Mouse (Mus musculus) lung, postnatal 36 days (tissue): Measurements from ENCODE around the gene Mrtfb.

ENCODE experiments used
- DNase-seq: peaks from one replicate; pipeline ENCODE4 v3.0.0; 2022; ENCODE audit warnings: mixed read lengths

The Mrtfb gene

DNA sequence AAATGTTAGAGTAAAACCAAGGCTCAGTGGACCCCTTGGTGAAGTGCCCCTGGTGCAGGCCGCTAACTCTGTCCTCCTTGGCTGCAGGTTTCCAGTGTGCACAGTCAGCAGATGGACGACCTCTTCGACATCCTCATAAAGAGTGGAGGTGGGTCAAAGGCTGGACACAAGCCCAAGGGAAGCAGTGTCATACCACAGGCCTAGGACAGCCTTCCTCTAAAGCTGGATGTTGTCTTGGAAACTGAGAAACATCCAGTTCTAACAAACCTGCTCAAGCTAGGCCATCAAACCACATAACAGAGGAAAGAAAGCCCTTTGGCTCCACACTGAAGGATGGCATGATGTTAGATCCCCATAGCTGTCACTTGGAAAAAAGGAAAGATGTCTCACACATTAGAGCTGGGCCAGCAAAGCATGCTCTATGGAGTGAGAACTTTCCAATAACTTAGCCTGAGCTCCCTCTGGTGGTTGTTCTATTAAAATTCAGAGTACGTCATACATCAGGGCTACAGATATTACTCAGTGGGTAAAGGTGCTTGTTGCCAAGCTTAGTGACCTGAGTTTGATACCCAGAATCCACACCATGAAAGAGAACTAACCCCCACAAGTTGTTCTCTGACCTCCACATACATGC is 153.4 kb downstream of the Mrtfb start:
- DNase-seq: peak; percentile 87

DNA sequence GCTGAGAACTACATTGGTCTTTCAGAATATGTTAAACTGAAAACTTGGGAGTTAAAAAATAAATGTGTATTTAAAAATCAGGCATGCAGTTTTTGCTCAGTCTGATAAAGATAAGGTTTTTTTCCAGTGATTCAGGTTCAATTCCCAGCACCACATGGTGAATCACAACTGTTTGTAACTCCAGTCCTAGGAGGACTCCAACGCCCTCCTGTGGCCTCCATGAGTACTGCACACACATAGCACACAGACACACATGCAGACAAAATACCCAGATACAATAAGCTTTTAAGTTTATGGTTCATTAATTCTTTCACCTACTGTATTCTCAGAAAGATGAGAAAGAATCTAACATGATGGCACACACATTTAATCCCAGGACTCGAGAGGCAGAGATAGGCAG is 154.5 kb downstream of the Mrtfb start:
- DNase-seq: no peak

DNA sequence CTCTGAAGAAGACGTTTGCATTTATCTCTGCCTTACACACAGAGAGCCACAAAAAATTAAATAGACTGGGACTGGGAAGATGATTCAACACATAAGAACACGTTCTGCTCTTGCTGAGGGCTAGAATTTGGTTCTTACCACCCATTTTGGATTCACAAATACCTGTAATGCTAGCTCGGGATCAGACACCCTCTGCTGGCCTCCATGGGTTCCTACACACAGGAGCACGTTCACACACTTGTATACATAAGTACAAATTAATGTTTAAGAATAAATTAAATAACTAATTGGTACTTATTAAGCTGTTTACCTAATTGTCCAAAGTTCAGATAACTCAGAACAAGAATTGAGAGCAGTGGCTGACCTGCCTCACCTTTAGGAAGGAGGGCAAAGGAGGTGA is 155.2 kb downstream of the Mrtfb start:
- DNase-seq: no peak

DNA sequence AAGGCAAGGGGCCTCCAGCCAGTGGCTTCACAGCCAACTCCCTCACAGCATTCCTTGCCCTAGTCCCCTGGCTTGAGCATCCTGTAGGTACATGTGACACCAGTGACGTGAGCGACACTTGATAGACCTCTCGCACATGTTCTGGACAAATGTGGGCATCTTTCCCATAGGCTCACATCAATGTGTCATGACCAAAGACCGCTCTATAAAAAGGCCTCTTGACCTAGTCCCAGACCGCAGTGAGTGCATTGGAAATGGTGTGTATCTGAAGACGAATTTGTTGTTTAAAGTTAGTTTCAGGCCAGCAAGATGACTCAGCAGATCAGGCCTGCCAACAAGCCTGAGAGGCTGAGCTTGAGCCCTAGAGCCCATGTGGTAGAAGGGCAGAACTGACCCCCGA is 158.3 kb downstream of the Mrtfb start:
- DNase-seq: peak; percentile 26

DNA sequence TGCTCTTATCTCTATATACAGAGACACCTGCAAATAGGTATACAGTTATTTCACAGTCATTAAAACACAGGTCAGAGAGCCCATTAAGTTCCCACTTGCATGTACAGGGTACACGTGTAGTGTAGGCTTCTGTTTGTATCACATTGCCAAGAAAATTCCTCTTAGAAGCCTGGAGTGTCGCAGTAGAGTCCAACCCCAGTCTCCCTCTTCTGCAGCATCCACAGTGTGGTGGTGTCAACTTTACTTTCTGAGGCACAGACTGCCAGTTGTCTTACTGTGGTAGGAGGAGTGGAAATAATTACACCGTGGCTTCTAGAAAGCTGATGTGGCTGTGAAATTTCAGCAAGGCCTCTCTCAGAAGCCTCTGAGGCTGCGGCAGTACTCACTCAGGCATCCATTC is 158.7 kb downstream of the Mrtfb start:
- no peak for DNase-seq

DNA sequence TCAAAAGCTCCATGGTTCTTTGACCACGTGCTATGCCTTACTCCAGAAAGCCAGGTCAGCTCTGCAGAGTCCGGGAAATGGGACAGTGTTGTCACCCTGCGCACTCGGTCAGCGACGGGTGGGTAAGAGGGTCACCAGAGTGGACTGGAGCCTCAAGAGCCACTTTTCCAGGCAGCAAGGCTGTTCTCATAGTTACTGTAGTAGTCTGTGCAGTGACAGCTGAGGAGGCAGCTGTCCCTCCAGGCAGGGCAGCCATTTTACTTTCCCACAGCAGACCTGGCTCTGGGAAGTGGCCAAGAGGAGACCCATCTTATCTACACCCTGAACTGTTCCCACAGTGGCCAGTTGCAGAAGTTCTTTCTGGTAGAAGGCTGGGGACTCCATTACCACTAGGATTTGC is 159.2 kb downstream of the Mrtfb start:
- no peak for DNase-seq

DNA sequence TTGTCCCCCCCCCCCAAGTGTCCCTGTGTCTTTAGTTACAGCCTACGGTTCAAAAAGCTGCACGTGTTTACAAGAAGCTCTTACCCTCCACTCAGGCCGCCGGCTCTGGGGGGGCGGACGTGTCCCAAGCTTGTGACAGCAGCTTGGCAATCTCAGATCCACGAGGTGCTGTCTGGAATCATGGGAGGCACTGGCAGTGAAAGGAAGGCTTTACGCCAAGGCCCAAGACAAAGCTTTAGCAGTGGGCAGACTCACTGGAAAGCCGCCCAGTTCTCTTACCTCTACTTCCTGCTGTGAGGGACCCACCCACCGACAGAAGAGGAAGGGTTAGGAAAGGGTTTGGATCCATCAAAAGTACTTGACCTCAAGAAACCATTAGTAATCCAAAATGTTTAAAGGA is 160.2 kb downstream of the Mrtfb start:
- peak; percentile 79 for DNase-seq

DNA sequence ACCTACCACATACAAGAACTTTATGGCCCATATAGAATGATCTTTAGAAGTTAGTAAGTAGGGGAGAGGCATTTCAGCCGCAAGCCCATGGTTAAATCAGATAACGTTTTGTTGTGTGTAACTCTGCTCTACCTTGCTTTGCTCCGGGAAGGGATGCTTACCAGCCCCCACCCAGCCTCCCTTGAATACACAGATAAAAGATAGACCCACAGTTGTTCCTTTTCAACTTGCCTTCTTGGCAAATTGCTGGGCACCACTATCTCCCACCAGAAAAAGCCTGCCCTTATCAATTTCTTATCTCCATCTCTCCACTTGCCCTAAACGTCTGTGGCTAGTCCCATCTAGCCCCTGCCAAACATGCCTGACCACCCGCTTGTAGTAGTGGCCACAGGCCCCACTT is 161.6 kb downstream of the Mrtfb start:
- no peak for DNase-seq

DNA sequence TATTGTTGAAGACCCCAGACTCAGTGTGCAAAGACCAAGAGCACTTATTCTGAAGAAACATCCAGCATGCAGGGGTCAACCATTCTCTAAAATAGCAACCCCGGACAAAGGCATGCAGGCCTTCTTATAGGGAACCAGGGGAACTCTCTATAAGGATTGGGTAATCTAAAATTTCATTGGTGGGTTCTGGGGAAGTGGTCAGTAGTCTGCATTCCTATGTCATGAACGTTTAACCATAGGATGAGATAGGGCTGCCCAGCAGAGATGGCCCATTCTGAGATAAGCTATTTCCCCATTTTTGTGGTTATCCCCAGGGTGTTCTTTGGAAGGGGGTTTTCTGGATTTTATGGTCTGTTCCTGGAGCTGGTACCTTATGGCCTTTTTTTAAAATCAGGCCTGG is 163.5 kb downstream of the Mrtfb start:
- DNase-seq: no peak

DNA sequence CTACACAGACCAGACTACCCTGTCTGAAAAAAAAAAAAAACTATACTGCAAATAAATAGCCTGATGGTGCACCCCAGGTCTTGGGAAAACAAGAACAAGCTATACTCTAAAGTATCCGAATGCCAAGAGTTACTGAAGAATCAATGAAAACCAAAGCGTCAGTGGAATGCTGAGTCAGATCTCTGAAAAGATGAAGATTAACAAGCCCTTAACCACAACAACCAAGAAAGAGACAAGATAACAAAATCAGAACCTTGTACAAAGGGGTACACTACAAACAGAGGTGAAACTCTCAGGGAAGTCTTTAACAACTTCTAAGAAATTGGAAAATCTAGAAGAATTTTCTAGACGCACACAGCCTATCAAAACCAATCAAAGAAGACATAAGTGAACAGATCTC is 166.2 kb downstream of the Mrtfb start:
- DNase-seq: no peak

DNA sequence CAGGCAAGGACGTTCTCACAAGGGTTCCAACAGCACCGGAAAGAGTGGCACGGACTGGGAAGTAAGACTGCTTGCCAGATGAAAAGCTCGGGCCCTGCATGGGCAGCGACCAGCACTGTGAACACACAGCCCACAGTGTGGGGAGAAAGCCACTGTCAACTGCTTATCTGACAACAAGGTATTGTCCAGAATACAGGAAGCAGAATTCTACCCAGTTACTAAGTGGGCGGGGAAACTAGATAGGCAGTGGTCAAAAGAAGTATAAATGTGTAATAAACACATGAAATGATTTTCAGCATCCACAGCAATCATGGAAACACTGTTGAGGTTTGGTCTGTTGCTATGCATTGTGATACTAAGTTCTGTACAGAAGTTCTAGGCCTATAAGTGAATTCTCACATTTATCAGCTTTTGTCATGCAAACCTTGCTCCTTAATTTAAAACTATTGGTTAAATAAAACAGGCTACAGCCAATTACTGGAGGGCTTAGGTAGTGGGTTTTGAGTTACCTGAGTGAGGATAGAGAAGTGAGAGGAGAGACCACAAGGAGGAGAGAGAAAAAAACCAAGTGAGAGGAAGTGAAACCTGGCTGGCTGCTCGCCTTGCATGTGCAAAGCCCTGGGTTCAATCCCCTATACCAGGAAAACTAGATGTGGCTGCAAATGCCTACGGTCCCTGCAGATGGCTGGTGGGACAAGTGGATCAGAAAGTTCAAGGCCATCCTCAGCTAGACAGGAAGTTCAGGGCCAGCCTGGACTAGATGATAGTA is 167.5 kb downstream of the Mrtfb start:
- DNase-seq: peak; percentile 28

DNA sequence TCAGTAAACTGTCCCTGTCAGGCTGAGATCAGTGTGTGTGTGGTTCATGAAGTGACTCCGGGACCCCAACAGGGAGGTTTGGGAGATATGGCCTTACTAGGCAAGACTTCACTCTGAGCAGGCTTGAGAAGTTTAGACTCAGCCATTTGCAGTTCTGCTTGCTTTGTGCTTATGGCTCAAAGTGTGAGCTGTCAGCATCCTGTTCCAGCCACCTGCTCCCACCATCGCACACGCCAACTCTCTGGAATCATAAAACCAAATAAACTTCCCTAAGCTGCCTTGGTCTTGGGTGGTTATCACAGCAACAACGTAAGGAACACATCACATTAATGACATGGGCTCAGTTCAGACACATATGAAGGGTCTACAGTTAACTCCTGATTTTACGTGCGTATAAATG is 169.5 kb downstream of the Mrtfb start:
- no peak for DNase-seq

DNA sequence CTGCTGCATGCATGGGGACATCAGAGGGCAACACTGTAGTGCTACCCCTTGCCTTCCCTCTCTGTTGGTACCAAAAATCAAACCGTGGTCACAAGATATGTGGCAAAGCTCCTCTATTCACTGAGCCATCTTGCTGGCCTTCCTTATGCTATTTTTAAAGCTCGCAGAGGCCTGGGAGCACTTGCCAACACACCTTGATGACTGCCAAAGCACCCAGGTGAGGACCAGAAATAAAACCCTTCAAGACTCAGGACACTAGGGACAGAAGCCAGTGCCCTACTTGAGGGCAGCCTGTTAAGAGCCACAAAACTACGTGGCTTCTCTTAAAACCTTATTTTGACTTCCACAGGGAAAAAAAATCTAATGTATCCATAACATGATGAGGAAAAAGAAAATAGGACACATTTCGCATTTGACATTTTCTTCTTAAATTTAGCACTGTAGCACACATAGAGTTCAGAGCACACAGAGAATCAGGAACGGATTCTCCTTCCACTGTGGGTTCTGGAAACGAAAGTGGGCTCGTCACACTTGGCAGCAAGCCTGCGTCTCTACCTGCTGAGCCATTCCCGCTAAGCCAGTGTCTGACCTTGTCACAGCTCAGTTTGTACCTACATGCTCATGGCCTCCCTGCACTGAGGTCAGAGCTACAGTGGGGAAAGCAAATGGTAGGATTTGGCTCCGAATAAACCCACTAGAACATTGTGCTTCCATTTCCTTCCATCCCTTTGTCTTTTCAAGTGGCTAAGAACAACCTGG is 170.7 kb downstream of the Mrtfb start:
- DNase-seq: peak; percentile 18

DNA sequence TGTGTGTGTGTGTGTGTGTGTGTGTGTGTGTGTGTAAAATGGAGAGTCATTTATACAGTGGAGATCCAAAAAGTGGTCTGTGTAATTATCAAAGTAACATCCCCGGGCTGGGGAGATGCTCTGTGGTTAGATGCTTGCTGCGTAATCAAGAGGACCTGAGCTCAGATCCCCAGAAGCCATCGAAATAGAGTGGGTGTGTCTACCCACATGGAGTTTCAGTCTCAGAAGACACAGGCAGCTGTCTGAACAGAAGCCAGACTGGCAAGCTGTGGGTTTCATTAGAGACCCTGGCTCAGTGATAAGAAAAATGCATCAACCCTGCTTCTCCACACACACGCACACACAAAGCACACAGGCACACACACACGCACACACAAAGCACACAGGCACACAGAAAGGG is 171.8 kb downstream of the Mrtfb start:
- DNase-seq: no peak

DNA sequence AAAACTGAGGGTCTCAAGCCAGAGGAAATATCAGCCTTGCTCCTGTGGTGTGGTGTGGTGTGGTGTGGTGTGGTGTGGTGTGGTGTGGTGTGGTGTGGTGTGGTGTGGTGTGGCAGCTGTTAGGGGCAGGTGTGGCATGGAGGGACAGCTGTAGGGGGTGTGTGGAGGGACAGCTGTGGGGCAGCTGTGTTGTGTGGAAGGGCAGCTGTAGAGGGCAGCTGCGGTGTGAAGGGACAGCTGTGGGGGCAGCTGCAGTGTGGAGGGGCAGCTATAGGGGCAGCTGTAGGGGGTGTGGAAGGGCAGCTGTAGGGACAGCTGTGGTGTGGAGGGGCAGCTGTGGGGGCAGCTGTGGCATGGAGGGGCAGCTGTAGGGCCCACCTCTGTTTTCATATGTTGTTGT is 172.5 kb downstream of the Mrtfb start:
- no peak for DNase-seq

DNA sequence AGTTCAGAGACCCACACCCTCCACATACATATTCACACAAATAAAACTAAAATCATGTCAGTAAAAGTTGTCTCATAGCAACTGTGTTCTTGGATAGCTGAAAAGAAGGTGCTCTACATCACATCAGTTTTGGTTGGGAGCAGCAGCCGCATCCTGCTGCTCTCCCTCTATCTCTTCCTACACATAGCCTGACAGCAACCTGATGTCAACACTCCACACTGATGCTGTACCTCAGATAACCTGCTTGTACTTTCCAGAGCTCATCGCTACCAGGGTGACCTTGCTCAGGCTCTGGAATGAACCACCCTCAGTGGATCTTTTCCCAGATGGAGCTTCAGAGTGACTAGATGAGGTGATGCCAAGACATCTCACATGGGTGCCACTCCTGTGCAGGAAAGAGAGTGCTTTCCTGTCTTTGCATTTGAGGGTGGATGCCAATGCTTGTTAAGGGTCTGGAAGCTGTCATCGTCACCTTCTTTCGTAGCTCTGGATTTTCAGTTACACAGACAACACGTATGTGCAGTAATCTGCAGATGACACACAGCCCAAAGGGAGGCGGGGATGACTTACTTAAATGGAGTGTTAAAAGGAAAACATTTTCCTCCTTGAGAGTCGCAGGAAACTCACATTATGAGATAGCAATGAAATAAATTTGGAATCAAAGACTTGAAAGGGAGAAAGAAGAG is 173.8 kb downstream of the Mrtfb start:
- DNase-seq: no peak

DNA sequence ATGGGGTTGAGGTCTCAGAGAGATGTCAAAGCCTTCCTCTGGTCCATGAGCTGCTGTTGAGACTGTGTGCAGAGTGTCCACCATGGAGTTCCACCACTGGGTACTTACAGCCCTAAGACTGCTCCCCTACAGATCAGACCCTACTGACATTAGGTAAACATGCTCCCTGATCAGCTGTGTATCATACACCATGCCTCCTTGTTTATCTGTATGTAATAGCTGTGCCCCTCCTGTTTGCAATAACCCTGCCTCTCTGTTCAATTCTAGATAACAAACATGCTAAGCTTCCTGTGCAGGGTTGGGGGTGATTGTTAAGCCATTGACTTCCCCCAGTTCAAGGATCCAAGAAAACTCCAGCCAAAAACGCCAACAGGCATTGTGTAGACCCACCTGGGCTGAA is 174.7 kb downstream of the Mrtfb start:
- no peak for DNase-seq

DNA sequence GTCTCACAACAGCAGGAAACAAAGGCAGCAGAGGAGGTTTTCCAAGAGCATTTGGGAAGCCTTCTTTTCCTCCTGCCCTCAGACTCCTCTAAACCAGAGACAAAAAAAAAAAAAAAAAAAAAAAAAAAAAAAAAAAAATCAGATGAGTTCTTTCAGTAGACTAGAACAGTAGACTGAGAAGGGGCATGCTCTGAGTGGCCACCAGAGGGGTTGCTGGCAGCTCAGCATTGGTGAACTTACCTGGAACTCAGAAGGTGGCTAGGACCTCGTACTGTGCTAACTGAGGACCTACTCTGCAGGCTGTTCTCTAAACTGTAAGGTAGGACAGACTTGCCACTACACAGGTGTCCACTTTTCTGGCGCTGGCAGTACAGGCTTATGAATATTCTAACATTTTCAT is 179.3 kb downstream of the Mrtfb start:
- DNase-seq: no peak

DNA sequence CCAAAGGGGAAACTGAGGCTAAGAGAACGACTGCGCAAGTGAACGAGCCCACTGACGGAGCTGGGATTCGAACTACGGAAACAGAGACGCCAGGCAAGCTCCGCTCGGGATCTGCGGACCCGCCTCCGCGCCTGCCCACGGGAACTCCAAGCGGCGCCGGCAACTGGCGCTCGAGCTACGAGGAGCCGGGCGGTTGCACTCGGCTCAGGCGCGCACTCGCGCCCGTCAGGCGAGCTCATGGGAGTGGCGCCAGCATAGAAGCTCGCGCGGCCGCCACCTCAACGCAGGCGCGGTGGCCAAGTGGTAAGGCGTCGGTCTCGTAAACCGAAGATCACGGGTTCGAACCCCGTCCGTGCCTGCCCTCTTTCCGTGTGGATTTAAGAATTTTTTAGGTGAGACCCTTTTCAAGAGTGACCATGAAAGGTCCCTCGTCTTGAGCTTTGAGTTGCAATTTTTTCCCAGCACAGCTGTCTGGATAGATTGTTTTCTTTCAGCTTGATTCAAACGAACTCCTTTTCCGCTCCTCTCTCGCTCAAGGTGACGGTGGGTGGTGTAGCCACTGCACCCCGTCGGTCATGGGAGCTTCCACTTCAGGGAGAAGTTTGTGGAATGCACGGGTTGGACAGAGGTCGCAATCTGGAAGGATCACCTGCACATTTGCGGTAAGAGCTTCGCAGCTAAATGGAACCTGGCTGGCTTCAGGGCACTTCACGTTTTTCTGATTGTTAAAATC is 180.9 kb downstream of the Mrtfb start:
- DNase-seq: peak; percentile 97

DNA sequence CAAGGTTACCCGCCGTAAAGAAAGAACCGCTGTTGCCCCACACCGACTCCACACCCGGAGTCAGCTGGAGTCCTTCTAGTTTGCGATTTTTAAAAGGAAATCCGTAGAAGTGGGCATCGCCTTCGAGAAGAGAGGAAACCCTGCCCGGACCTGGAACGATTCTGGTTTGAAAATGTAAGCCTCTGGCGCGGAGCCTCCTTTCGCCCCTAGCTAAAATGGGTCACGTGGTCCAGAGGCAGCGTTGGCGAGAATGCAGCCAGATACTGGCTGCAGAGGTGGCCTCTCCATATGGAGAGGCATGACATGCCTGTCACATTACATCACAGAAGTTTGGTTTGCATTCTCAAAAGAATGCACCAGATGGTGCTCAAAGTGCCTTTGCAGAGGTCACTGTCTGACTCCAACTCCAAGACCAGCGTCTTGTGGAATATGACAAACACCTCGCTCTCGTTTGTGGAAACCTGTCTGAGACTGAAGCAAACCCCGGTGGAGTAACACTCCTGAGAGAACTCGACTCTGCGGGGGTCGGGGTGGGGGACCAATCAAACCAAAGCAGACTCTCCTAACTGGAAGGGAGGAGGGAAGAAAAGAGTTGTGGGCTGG is 181.6 kb downstream of the Mrtfb start:
- DNase-seq: peak; percentile 67

DNA sequence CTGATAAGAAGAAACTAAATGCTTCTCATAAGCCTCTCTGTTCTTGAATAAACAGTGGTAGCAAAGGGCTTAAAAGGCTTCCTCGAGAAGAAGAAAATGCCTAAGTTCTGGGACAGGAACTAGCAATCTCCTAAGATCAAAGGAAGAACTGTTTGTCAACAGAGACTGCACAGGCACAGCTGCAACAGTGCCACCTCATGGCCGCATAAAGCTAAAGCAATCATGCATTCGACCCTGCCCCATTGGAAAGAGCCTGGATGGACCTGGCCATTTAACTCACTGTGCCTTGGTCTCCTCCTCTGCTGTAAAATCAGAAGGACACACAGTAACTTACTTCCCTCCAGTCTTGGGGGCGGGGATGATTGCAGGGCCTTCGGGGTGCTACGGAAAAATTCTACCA is 184.2 kb downstream of the Mrtfb start:
- DNase-seq: peak; percentile 74

DNA sequence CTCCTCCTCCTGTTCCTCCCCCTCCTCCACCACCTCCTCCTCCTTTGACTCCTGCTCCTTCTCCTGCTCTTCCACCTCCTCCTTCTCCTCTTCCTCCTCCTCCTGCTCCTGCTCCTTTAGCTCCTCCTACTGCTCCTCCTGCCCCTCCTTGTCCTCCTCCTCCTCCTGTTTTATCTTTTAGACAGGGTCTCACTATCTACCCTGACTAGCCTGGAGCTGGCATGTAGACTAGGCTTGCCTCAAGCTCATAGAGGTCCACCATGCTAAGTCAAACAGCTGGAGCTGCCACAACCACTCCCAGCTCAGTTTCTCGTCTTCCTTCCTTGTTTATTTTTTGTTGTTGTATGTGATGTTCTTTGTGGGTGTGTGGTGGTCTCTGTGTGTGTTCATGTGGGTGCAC is 187.5 kb downstream of the Mrtfb start:
- DNase-seq: no peak
